Mouse (Mus musculus): ENCODE results near the gene Tomm20l.

DNA sequence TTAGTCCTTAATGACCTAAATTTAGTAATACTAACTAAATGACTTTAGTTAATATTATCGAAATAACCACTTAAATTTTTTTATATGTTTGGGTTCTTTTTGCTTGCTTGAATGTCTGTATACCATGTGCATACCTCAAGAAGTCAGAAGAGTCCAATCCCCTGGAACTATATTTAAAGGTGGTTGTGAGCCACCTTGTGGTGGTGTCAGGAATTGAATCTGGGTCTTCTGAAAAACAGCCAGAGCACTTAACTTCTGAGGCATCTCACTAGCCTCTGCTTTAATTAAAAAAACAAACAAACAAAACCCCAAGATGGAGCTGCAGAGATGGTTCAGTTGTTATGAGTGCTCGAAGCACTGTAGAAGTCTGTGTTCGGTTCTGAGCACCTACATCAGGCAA lies 36.4 kb downstream of the Tomm20l start:
- TF ChIP-seq POLR2A (IDR thresholded peaks at IDR 0.05; ENCODE audit: low read depth, low read length) (no peak), CTCF (IDR thresholded peaks at IDR 0.05; ENCODE audit: extremely low read depth, insufficient read length, insufficient replicate concordance, low read depth, low read length) (no peak)
